Mouse (Mus musculus): ENCODE results near the gene Car11. TPM values are rescaled to one million over a fixed set of nuclear protein-coding genes. Genes with fewer than 3 reads are reported as not detected.

The Car11 gene
- total RNA-seq, 2 experiments from 2014 or later, result not detected

GRCm38 (mm10) chr7:45689099-45689498 is 10.5 kb upstream of the Car11 start:
- peak; percentile 48 for ATAC-seq (replicated peaks; ENCODE audit: poor library complexity)

- ATAC-seq (replicated peaks; ENCODE audit: poor library complexity), result no peak
These were observed 9.8 kb upstream of the Car11 start for GRCm38 (mm10) chr7:45689800-45690199.

GRCm38 (mm10) chr7:45692364-45692763 is 7.3 kb upstream of the Car11 start:
- ATAC-seq (replicated peaks; ENCODE audit: poor library complexity), result no peak

GRCm38 (mm10) chr7:45693921-45694591 is 5.6 kb upstream of the Car11 start, which contains the start of gene Sec1:
Gene Sec1, minus strand, starts transcription at chr7:45694402.
- no peak for ATAC-seq (replicated peaks; ENCODE audit: poor library complexity)

GRCm38 (mm10) chr7:45695098-45695497 is 4.5 kb upstream of the Car11 start:
- ATAC-seq (replicated peaks; ENCODE audit: poor library complexity), result no peak

GRCm38 (mm10) chr7:45697894-45698293 is 1.7 kb upstream of the Car11 start:
- ATAC-seq (replicated peaks; ENCODE audit: poor library complexity), result no peak

GRCm38 (mm10) chr7:45700301-45701015 is 815 bp downstream of the Car11 start:
- peak; percentile 30; the same call in 1 of the 2 replicates for ATAC-seq (replicated peaks; ENCODE audit: poor library complexity)

GRCm38 (mm10) chr7:45701072-45701471 is 1.4 kb downstream of the Car11 start:
- ATAC-seq (replicated peaks; ENCODE audit: poor library complexity), result no peak

GRCm38 (mm10) chr7:45701607-45702006 is 2.0 kb downstream of the Car11 start:
- ATAC-seq (replicated peaks; ENCODE audit: poor library complexity), result no peak

- no peak for ATAC-seq (replicated peaks; ENCODE audit: poor library complexity)
These were observed 2.7 kb downstream of the Car11 start for GRCm38 (mm10) chr7:45702316-45702715.

GRCm38 (mm10) chr7:45702809-45703520 is 3.3 kb downstream of the Car11 start:
- ATAC-seq (replicated peaks; ENCODE audit: poor library complexity), result no peak

GRCm38 (mm10) chr7:45703521-45704033 is 3.9 kb downstream of the Car11 start:
- ATAC-seq (replicated peaks; ENCODE audit: poor library complexity), result no peak

- peak; percentile 28 for ATAC-seq (replicated peaks; ENCODE audit: poor library complexity)
These were observed 4.5 kb downstream of the Car11 start for GRCm38 (mm10) chr7:45704046-45704559.

- ATAC-seq (replicated peaks; ENCODE audit: poor library complexity), result peak; percentile 64
These were observed 5.2 kb downstream of the Car11 start, which contains the start of gene Dbp for GRCm38 (mm10) chr7:45704730-45705442. Gene Dbp, plus strand, starts transcription at chr7:45705088.

GRCm38 (mm10) chr7:45705443-45705864 is 5.8 kb downstream of the Car11 start:
- no peak for ATAC-seq (replicated peaks; ENCODE audit: poor library complexity)

GRCm38 (mm10) chr7:45705873-45706281 is 6.2 kb downstream of the Car11 start:
- ATAC-seq (replicated peaks; ENCODE audit: poor library complexity), result no peak

- peak; percentile 9; the same call in 1 of the 2 replicates for ATAC-seq (replicated peaks; ENCODE audit: poor library complexity)
These were observed 7.1 kb downstream of the Car11 start for GRCm38 (mm10) chr7:45706721-45707241.

GRCm38 (mm10) chr7:45707375-45707967 is 7.8 kb downstream of the Car11 start:
- peak; percentile 49 for ATAC-seq (replicated peaks; ENCODE audit: poor library complexity)

- ATAC-seq (replicated peaks; ENCODE audit: poor library complexity), result no peak
These were observed 8.6 kb downstream of the Car11 start for GRCm38 (mm10) chr7:45708221-45708761.
